Mouse (Mus musculus): ENCODE measurements around the gene Cfap43.

DNA sequence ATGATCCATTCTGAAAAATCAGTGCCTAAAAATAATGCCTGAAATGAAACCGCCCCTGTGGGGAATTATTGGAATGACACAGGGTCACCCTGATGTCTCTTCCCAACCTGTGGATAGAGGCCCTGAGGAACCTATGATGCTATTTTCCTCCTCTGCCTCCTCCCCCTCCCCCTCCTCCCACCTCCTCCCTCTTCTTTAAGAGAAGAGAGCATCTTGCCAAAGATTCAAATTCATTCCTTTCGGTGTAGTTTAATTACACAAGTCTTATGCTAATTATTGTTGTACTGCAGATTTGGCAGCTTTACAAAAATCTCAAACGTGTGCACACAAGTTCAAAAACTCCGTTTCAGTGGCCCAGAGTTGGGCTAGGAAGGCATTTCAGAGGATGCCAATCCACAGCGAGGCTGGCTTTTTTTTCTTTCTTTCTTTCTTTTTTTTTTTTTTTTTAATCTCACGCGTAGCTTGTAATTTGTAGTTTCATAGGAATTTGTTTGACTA, 193.4 kb downstream of the Cfap43 start:
- no peak for TF ChIP-seq POLR2A (IDR thresholded peaks at IDR 0.05; ENCODE audit: extremely low read depth, insufficient read depth, low read length)
- no peak for TF ChIP-seq CTCF (IDR thresholded peaks at IDR 0.05; ENCODE audit: low read depth, low read length)

Measured in liver, adult 2 months (tissue).